Mouse (Mus musculus) heart, adult 2 months (tissue): ENCODE results near the gene Xab2.

Experiments
- CTCF ChIP-seq: fragments of 200-600 bp; IDR thresholded peaks from 2 replicates; pipeline ENCODE4 v1.8.1; 2022; ENCODE audit warnings: antibody characterized with exemption, mild to moderate bottlenecking, moderate library complexity
- EP300 ChIP-seq: fragments of 200-500 bp; IDR thresholded peaks from 2 replicates; pipeline ENCODE4 v1.6.1; 2011; ENCODE audit warnings: low read depth, low read length, control low read depth; ENCODE audit not compliant: insufficient read depth
- POLR2A ChIP-seq: fragments of 200-500 bp; IDR thresholded peaks from 2 replicates; pipeline ENCODE4 v1.6.1; 2011; ENCODE audit warnings: mild to moderate bottlenecking, low read depth, low read length, control low read depth; ENCODE audit not compliant: insufficient read depth

DNA sequence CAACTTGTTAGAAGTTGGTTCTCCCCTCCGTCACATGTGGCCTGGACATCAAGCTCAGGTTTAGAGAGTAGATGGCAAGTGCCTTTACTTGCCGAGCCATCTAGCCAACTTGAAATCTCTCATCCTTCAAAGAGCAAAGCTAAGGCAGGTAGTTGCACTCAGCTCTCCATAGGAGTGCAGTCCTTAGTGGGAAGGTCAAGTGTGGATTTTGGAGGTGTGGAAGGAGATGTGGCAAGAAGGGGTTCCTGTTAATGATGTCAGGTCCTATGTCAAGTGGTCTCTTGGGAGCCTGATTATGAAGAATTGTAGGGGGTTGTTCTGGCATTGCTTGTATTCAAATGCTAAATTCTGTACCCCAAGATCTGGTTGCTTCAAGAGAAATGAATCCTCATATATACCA lies 26.6 kb downstream of the Xab2 start:
- no peak for TF ChIP-seq POLR2A
- TF ChIP-seq CTCF, result no peak
- TF ChIP-seq EP300, result no peak
